Mouse (Mus musculus): ENCODE results near the gene Cnih2.
"Not testable (repeated sequence)": the region's sequence is repeated elsewhere in the genome, so short reads cannot be mapped to it uniquely, and the experiment has no call there.

Gene Cnih2

GRCm38 (mm10) chr19:5094243-5094632 is 4.1 kb downstream of the Cnih2 start:
- peak; percentile 77 to 85 for DNase-seq (ENCODE audit: low spot score in 2 of 2)

DNA sequence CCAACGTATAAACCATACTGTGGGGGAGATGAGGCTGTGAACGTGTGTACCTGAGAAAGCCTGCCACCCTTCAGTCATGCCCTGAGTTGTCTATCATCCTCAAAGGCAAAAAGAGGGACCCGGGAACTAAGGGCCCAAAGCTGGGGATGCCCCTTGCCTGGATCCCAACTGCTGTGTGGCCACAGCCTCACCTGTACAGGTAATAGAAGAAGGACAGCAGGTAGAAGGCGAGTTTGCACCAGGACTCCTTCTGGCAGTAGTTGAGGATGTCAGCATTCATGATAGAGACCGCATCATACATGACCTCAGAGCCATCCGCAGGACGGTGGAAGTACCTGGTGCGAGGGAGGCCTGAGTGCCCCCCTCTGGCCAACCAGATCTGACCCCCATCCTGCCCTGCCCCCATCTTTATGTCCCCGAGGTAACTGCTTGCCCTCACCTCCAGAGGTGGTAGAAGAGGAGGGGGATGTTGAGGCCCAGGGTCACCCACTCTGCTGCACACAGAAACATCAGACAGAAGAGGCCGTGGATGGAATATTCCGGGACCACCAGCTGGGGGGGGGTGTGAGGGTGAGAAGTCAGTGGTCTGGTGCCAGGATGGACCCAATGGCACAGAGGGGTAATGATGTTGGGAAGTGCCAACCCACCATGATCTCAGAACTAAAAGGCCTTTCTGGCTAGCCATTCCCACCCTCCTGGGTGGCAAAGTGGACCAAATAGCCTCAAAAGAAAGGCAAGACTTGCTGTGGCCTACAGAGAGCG is 4.7 kb downstream of the Cnih2 start:
- no peak for DNase-seq (ENCODE audit: low spot score in 2 of 2)

DNA sequence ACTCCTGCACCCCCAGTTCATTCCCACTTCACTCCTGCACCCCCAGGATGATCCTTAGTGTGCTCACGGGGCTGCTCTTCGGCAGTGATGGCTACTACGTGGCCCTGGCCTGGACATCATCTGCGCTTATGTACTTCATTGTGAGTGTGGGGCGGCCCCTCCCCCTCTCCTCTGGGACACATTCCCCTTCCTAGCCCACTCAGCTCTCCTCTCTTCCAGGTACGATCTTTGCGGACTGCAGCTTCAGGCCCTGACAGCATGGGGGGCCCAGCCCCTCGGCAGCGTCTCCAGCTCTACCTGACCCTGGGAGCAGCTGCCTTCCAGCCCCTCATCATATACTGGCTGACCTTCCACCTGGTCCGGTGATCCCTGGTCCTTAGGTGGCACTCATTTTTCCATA is 6.2 kb downstream of the Cnih2 start:
- DNase-seq (ENCODE audit: low spot score in 2 of 2): no peak

DNA sequence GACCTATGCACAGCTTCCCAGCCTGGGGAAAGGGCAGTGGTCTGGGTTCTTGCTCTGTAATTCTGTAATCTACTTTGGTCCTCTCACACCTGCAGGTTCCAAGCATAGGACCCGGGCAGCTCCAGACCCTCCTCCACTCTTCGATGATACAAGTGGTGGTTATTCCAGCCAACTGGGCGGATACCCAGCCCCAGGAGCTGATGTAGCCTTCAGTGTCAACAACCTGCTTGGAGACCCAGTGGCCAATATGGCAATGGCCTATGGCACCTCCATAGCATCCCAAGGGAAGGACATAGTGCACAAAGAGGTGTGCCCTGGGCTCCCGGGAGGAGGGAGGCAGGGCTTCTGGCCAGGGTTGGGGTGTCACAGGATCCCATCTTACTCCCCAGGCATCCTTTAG is 9.0 kb downstream of the Cnih2 start:
- DNase-seq (ENCODE audit: low spot score in 2 of 2): no peak

DNA sequence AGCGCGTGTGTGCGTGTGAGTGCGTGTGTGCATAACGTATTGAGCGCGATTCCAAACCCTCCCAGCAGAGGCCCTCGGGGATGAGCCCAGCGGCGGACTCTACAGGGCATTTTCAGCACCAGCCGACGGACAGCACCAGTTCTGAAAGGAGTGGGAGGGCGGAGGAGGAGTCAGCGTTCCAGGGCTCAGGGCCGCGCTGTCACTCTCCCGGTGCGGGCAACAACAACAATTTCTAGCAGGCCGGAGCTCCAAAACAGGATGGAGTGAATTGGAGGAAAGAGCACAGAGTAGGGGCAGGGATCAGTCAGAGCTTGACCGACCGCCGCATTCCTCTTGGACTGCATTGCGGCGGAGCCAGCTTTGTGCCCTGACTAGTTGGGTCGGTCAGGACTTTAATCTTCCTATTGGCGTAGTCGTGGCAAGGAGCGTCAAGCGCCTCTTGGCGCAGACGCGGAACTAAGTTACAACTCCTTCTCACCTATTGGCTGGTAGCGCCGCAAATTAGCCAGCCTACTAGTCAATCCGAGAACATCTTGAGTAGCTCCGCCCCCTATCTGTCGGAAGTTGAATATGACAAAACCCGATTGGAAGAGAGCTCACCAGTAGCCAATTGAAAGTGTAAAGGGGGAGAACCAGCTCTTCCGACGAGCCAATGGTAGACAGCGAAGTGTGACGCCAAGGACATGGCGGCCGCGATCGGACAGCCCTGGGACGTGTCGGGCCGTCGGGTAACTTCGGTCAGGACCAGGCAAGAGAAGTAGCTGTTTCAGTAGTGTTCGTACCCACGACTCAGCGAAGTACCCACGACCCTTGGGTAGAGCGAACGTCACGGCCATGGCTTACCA is 10.2 kb downstream of the Cnih2 start, which contains the start of gene Yif1a:
Gene Yif1a, plus strand, starts transcription at position 655 of the 845 bp plus-strand sequence.
- peak; percentile 94 for DNase-seq (ENCODE audit: low spot score in 2 of 2)

GRCm38 (mm10) chr19:5086533-5086932 is 11.8 kb downstream of the Cnih2 start:
- not testable (repeated sequence) for DNase-seq (ENCODE audit: low spot score in 2 of 2)

- peak; percentile 31 to 35 for DNase-seq (ENCODE audit: low spot score in 2 of 2)
These were observed 13.0 kb downstream of the Cnih2 start, which contains the start of gene Tmem151a for GRCm38 (mm10) chr19:5085145-5085863. TSS of gene Tmem151a (minus strand) at chr19:5085531.

DNA sequence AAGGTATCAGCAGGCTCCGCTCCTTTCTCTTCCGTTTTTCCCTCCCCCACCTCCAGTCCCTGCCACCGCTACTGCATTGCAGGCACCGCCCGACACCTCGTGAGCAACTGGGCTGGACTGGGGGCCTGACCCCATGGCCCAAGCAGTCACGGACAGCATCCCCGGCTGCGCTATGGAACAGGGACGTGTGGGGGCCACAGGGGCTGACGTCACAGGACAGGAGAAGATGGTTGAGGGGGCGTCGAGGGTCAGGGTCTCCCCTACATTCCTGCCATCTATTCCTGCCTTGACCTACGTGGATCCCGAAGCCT is 13.5 kb downstream of the Cnih2 start:
- peak in 1 of 2 experiments; percentile 32 for DNase-seq (ENCODE audit: low spot score in 2 of 2)

DNA sequence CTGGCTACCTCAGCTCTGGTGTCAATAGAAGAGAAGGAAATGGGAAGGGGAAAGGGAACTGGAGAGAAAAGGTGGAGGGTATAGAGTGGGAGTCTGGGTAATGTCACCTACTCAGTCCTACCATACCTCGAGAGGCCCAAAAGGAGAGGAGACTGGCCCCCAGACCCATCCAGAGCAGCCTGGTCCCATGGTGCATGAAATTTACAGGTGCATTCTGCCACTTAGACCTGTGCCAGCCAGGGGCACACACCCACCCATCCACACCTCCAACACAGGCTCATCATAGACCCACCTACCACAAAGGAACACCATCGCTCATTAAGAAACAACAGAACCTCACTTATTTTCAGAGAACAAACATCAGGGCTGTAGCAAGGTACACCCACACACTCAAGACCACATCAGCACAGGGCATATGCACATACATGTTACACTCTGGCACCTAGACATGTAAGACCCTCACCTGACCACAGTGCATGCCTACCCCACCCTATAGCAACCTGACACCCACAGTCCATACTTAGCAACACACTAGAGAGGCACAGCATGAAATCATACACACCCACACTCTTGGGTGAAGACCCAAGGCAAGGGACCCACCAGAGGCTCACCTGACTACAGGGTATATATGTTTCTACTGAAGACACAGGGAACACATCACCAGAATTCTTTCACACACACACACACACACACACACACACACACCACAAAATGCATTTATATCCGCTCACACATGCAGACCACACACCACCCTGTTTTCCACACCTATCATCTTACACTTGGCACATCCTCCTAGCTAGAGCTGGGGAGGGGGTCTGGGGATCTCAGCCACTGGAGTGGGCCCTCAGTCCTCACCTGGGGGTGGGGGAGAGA is 14.1 kb downstream of the Cnih2 start:
- DNase-seq (ENCODE audit: low spot score in 2 of 2): peak; percentile 42 to 60

- DNase-seq (ENCODE audit: low spot score in 2 of 2): no peak
These were observed 15.7 kb downstream of the Cnih2 start for GRCm38 (mm10) chr19:5082596-5082995.

- no peak for DNase-seq (ENCODE audit: low spot score in 2 of 2)
These were observed 16.3 kb downstream of the Cnih2 start for GRCm38 (mm10) chr19:5082005-5082404.

DNA sequence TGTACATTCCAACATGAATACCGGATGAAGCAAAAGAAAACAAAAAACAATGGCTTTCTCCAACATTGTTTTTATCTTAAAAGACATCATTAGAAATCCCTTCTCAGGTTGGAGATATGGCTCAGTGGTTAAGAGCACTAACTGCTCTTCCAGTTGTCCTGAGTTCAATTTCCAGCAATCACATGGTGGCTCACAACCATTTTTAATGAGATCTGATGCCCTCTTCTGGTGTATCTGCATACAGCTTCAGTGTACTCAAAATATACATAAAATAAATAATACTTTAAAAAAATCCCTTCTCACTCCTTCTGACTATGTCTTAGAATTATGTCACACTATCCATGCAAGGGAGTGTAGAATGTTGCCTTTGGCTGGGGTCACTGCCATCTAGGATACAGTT is 19.0 kb downstream of the Cnih2 start:
- no peak for DNase-seq (ENCODE audit: low spot score in 2 of 2)

DNA sequence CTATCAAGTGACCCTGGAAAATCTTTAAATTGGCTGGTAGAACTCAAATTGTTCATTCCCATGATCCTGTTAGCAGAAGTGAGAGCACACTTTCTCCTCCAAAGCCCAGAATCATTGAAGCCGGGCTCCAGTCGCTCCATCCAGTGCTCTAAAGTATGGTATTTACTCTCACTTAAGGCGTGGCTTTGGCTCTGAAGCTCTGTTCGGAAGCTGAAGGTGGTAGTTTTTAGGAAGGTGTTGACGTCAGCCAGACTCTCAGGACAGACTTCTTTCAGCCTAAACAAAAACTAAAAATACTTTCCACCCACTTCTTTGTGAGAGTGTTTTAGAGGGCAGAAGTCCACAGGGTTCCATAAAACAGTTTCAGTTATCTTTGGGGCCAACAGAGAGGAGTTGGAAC is 24.8 kb downstream of the Cnih2 start:
- no peak for DNase-seq (ENCODE audit: low spot score in 2 of 2)

GRCm38 (mm10) chr19:5073028-5073427 is 25.3 kb downstream of the Cnih2 start:
- DNase-seq (ENCODE audit: low spot score in 2 of 2): peak in 1 of 2 experiments; percentile 34

DNA sequence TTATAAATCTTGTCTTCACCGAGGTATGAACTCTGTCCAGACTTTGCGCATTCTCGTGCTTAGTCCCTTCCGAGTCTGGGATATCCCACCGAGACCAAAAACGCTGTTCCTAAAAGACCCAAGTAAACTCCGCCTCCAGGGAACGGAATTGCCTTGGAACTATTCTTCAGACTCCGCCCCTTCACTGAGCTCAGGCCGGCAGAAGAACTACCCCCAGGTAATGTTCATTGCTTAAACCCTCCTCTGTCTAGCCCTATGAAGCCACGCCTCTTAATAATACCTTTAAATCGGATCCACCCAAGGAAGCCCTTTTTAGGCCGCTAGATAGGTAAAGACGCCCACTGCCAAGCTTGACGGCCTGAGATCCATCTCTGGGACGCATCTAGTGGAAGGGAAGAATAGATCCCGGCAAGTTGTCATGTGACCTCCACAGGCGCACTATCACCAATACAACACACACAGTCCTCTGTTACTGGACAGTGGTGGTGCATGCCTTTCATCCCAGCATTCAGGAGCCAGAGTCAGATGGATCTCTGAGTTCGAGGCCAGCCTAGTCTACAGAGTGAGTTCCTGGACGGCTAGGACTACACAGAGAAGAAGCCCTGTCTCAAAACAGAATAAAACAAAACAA is 25.8 kb downstream of the Cnih2 start:
- no peak for DNase-seq (ENCODE audit: low spot score in 2 of 2)

- peak; percentile 42 to 68 for DNase-seq (ENCODE audit: low spot score in 2 of 2)
These were observed 26.6 kb downstream of the Cnih2 start for GRCm38 (mm10) chr19:5071545-5072369.

DNA sequence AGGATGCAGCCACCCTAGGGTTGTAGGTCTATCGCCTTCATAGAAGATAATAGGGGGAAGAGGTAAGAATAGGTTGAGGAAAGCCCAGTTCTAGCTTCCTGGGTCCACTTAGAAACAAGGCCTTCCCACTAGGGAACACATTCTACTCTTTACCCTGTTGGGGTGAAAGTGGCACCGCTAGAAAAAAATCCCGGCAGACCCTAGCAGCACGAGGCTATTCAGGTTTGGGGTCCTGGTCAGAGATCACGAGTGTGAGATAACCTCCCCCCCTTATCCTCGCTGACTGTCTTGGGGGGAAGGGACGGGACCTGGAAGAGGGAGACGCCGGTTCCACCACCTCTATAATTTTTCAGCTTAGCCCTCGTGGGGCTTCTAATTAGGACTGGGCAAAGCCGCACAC is 27.2 kb downstream of the Cnih2 start:
- no peak for DNase-seq (ENCODE audit: low spot score in 2 of 2)

GRCm38 (mm10) chr19:5069978-5070377 is 28.3 kb downstream of the Cnih2 start:
- DNase-seq (ENCODE audit: low spot score in 2 of 2): no peak

DNA sequence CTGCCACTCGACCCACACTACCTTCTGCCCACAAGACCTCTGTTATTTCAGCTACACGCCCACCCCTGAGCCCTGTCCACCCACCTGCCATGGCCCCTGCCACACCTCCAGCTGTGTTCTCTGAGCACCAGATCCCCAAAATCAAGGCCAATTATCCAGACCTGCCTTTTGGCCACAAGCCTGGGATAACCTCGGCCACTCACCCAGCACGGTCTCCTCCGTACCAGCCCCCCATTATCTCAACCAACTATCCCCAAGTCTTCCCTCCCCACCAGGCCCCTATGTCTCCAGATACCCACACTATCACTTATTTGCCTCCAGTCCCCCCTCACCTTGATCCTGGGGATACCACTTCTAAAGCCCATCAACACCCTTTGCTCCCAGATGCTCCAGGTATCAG is 28.8 kb downstream of the Cnih2 start:
- no peak for DNase-seq (ENCODE audit: low spot score in 2 of 2)
